Mouse (Mus musculus) testis, adult 2 months (tissue): ENCODE measurements around the gene Mthfr. TPM values are rescaled to one million over a fixed set of nuclear protein-coding genes. Genes with fewer than 3 reads are reported as not detected.

Experiments used
- H3K27ac ChIP-seq: fragments of 200-500 bp; 2 replicates; pipeline ENCODE4 v1.5.1; 2012; ENCODE audit warnings: low read depth, low read length; ENCODE audit not compliant: control insufficient read depth, insufficient read depth
- H3K27me3 ChIP-seq: fragments of 200-500 bp; 2 replicates; pipeline ENCODE4 v1.6.1; 2012; ENCODE audit warnings: mild to moderate bottlenecking, low read length, moderate library complexity; ENCODE audit not compliant: control insufficient read depth, insufficient read depth
- H3K36me3 ChIP-seq: fragments of 200-500 bp; 2 replicates; pipeline ENCODE4 v1.6.1; 2012; ENCODE audit warnings: mild to moderate bottlenecking, low read length; ENCODE audit not compliant: control insufficient read depth, insufficient read depth
- H3K4me1 ChIP-seq: fragments of 200-500 bp; 2 replicates; pipeline ENCODE4 v1.6.1; 2012; ENCODE audit warnings: low read length; ENCODE audit not compliant: control insufficient read depth, insufficient read depth
- H3K4me3 ChIP-seq: fragments of 200-500 bp; 2 replicates; pipeline ENCODE4 v1.5.1; 2012; ENCODE audit warnings: low read depth, mild to moderate bottlenecking, low read length, moderate library complexity, mixed read lengths; ENCODE audit not compliant: control insufficient read depth
- CTCF ChIP-seq: fragments of 200-500 bp; IDR thresholded peaks from 2 replicates; pipeline ENCODE4 v1.5.1; 2012; ENCODE audit warnings: low read depth, mild to moderate bottlenecking, inconsistent platforms, low read length, moderate library complexity; ENCODE audit not compliant: control insufficient read depth, insufficient read depth, insufficient replicate concordance
- POLR2A ChIP-seq: fragments of 200-500 bp; IDR thresholded peaks from 2 replicates; pipeline ENCODE4 v1.6.1; 2012; ENCODE audit warnings: low read depth, mild to moderate bottlenecking, inconsistent platforms, low read length, moderate library complexity; ENCODE audit not compliant: control insufficient read depth
- polyA plus RNA-seq: library from polyadenylated mRNA; depleted of rRNA; stranded (reverse); fragments of >200 nt; gene quantifications from 2 replicates; pipeline ENCODE4 v1.2.3, GENCODE M21; 2012

Gene Mthfr
- polyA plus RNA-seq, 1 experiment: 31.8 TPM

GRCm38 (mm10) chr4:148029297-148029696, 9.6 kb upstream of the Mthfr start:
- H3K4me3 ChIP-seq: no peak overlapping the region
- TF ChIP-seq CTCF: no peak
- no peak for TF ChIP-seq POLR2A
- no peaks in the 10 kb centered on the region for H3K4me1 ChIP-seq
- H3K27ac ChIP-seq: no peak overlapping the region
- no peaks in the 10 kb centered on the region for H3K27me3 ChIP-seq
- H3K36me3 ChIP-seq: no peaks in the 10 kb centered on the region; the same call in 1 of the 2 replicates

DNA sequence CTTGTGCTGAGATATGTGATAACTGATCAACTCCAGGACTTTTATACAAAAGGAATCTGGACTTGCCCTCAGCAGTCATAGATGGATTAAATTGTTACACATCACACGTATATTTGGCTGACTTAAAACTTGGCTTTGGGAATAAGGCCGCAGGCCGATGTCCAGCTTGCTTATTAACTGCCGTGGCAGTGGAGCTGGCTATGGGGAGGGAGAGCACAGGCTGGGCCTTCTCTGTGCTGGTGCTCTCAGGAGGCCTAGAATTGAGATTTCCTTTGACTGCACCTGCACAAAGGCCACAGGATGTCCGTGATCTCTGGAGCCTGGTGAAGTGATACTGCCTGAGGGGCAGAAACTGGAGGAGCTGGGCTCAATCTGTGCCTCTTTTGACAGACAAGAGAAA, 8.4 kb upstream of the Mthfr start:
- no peaks in the 10 kb centered on the region; the same call in 1 of the 2 replicates for H3K36me3 ChIP-seq
- no peaks in the 10 kb centered on the region for H3K27me3 ChIP-seq
- TF ChIP-seq POLR2A: no peak
- TF ChIP-seq CTCF: no peak
- no peak overlapping the region for H3K4me3 ChIP-seq
- H3K27ac ChIP-seq: no peak overlapping the region
- no peaks in the 10 kb centered on the region for H3K4me1 ChIP-seq

DNA sequence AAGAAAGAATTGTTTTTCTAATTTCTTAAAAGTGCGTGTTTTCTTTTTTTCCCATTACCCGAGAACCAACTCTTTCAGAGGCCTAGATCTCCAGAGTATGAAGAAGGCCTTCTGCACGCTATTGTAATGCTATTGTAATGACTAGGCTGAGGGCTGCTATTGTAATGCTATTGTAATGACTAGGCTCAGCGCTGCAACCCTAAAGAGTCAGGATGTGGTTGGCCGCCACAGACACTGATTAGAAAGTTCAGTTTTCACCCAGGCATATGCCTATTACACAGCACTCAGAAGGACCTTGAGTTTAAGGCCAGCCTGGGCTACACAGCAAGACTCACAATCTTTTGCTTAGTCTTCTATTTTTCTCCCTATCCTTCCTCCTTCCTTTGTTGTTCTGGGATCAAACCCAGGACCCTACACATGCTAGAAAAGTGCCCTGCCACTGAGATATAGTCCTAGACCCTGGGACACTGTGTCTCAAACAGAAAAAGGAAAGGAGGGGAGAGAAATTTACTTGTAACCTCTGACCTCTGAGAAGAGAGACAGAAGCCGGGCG, 4.9 kb upstream of the Mthfr start:
- Histone ChIP-seq H3K27ac (no peak overlapping the region), H3K36me3 (no peaks in the 10 kb centered on the region; the same call in 1 of the 2 replicates), H3K4me1 (peaks cover 4% of the 10 kb centered on the region), H3K27me3 (no peaks in the 10 kb centered on the region), H3K4me3 (no peak overlapping the region)
- TF ChIP-seq POLR2A: no peak
- no peak for TF ChIP-seq CTCF

- Histone ChIP-seq H3K27me3 (no peaks in the 10 kb centered on the region), H3K4me1 (peaks cover 9% of the 10 kb centered on the region), H3K4me3 (no peak overlapping the region), H3K36me3 (no peaks in the 10 kb centered on the region), H3K27ac (no peak overlapping the region)
- TF ChIP-seq CTCF (no peak), POLR2A (no peak)
These were observed 3.4 kb upstream of the Mthfr start for GRCm38 (mm10) chr4:148035440-148035839.

DNA sequence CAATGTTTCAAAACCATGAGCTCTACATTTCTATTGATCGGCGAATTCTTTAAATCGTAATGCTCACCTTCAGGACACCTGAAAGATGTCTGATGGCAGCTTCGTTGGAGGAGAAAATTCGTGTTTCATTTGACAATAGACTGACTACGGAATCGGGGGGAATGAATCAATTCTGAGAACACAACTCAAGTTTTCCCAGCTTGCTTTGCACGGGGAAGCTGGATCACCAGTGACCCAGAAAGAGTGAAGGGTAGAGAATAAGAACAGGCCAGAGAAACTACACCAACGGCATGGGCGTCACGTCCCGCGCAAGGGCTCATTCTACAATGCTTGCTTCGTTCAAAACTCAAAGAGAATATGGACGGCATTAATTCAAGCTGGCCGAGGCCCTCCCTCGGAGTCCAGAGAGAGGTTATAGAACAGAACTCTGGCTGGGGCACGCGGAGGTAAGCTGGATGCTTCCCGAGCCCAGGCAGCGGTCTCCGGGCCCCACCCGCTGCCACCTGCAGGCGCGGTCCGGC, 738 bp upstream of the Mthfr start:
- Histone ChIP-seq H3K36me3 (no peaks in the 10 kb centered on the region; the same call in none of the 2 replicates), H3K27ac (peak overlapping the region; percentile 91)

GRCm38 (mm10) chr4:148039254-148040028, 564 bp downstream of the Mthfr start:
- H3K36me3 ChIP-seq: no peaks in the 10 kb centered on the region; the same call in none of the 2 replicates
- H3K27ac ChIP-seq: peak overlapping the region; percentile 73
- peaks cover 9% of the 10 kb centered on the region for H3K4me1 ChIP-seq
- H3K27me3 ChIP-seq: no peaks in the 10 kb centered on the region
- H3K4me3 ChIP-seq: peak overlapping the region; percentile 93
- TF ChIP-seq POLR2A (no peak), CTCF (no peak)

More for the DNA sequence above, 738 bp upstream of the Mthfr start:
- peaks cover 9% of the 10 kb centered on the region for H3K4me1 ChIP-seq
- peak overlapping the region; percentile 93 for H3K4me3 ChIP-seq
- TF ChIP-seq POLR2A (no peak; the same call in 1 of the 2 replicates), CTCF (no peak)
- no peaks in the 10 kb centered on the region for H3K27me3 ChIP-seq
